Mouse (Mus musculus): ENCODE measurements around the gene Slc1a4. TPM values are rescaled to one million over a fixed set of nuclear protein-coding genes. Genes with fewer than 3 reads are reported as not detected.

Slc1a4 gene
- 5.2 and 7.1 TPM in 2 replicates for polyA plus RNA-seq (2012; rRNA removed)

GRCm38 (mm10) chr11:20332561-20333514 is at the start of gene Slc1a4:
Gene Slc1a4, minus strand, starts transcription at chr11:20332713.
- DNase-seq (ENCODE audit: low read depth) = peak; percentile 78

GRCm38 (mm10) chr11:20380106-20380505 is 47.6 kb upstream of the Slc1a4 start:
- no peak for DNase-seq (ENCODE audit: low read depth)

GRCm38 (mm10) chr11:20376642-20377041 is 44.1 kb upstream of the Slc1a4 start:
- DNase-seq (ENCODE audit: low read depth) = no peak

- DNase-seq (ENCODE audit: low read depth) = peak; percentile 73
These were observed 40.2 kb upstream of the Slc1a4 start for GRCm38 (mm10) chr11:20372616-20373211.

GRCm38 (mm10) chr11:20370486-20370885 is 38.0 kb upstream of the Slc1a4 start:
- DNase-seq (ENCODE audit: low read depth) = no peak

GRCm38 (mm10) chr11:20366456-20366855 is 33.9 kb upstream of the Slc1a4 start:
- DNase-seq (ENCODE audit: low read depth) = no peak

- no peak for DNase-seq (ENCODE audit: low read depth)
These were observed 28.8 kb upstream of the Slc1a4 start for GRCm38 (mm10) chr11:20361354-20361753.

- DNase-seq (ENCODE audit: low read depth) = no peak
These were observed 25.4 kb upstream of the Slc1a4 start for GRCm38 (mm10) chr11:20357684-20358447.

GRCm38 (mm10) chr11:20348466-20348865 is 16.0 kb upstream of the Slc1a4 start:
- no peak for DNase-seq (ENCODE audit: low read depth)

GRCm38 (mm10) chr11:20347548-20347947 is 15.0 kb upstream of the Slc1a4 start:
- DNase-seq (ENCODE audit: low read depth) = peak; percentile 90

GRCm38 (mm10) chr11:20346369-20346768 is 13.9 kb upstream of the Slc1a4 start:
- DNase-seq (ENCODE audit: low read depth) = no peak

- no peak for DNase-seq (ENCODE audit: low read depth)
These were observed 11.4 kb upstream of the Slc1a4 start for GRCm38 (mm10) chr11:20343952-20344351.

GRCm38 (mm10) chr11:20341598-20341997 is 9.1 kb upstream of the Slc1a4 start:
- DNase-seq (ENCODE audit: low read depth) = no peak

- no peak for DNase-seq (ENCODE audit: low read depth)
These were observed 6.2 kb upstream of the Slc1a4 start for GRCm38 (mm10) chr11:20338703-20339102.

GRCm38 (mm10) chr11:20334301-20334700 is 1.8 kb upstream of the Slc1a4 start:
- DNase-seq (ENCODE audit: low read depth) = no peak

GRCm38 (mm10) chr11:20331690-20332537 is 599 bp downstream of the Slc1a4 start:
- no peak for DNase-seq (ENCODE audit: low read depth)

GRCm38 (mm10) chr11:20331027-20331689 is 1.4 kb downstream of the Slc1a4 start:
- no peak for DNase-seq (ENCODE audit: low read depth)

GRCm38 (mm10) chr11:20329711-20330110 is 2.8 kb downstream of the Slc1a4 start:
- no peak for DNase-seq (ENCODE audit: low read depth)

- no peak for DNase-seq (ENCODE audit: low read depth)
These were observed 3.7 kb downstream of the Slc1a4 start for GRCm38 (mm10) chr11:20328771-20329170.

- DNase-seq (ENCODE audit: low read depth) = no peak
These were observed 6.1 kb downstream of the Slc1a4 start for GRCm38 (mm10) chr11:20326328-20326995.

Data from gonadal fat pad, adult 2 months (tissue).